Mouse (Mus musculus) heart, embryonic 16.5 days (tissue): ENCODE results near the gene Nos1. TPM values are rescaled to one million over a fixed set of nuclear protein-coding genes. Genes with fewer than 3 reads are reported as not detected.

Source experiments
- ATAC-seq: fragments of 200-750 bp; cut with Nextera tagmentation; replicated peaks from 2 replicates; pipeline ENCODE4 v1.8.0; 2017; ENCODE audit warnings: moderate number of reproducible peaks; ENCODE audit not compliant: insufficient read depth, low FRiP score; ENCODE audit errors: extremely low read depth
- H3K27ac ChIP-seq: fragments of 300-500 bp; sonication (generic); 2 replicates; pipeline ENCODE4 v1.5.1; 2014; ENCODE audit warnings: mild to moderate bottlenecking, low read length, control low read depth, moderate library complexity
- H3K27me3 ChIP-seq: fragments of 300-500 bp; sonication (generic); 2 replicates; pipeline ENCODE4 v1.6.1; 2014; ENCODE audit warnings: low read length, mixed read lengths; ENCODE audit not compliant: control insufficient read depth, insufficient read depth
- H3K36me3 ChIP-seq: fragments of 300-500 bp; sonication (generic); 2 replicates; pipeline ENCODE4 v1.6.1; 2014; ENCODE audit not compliant: control insufficient read depth, insufficient read depth
- H3K4me1 ChIP-seq: fragments of 300-500 bp; sonication (generic); 2 replicates; pipeline ENCODE4 v1.6.1; 2014; ENCODE audit warnings: low read length, mixed read lengths; ENCODE audit not compliant: control insufficient read depth, insufficient read depth
- H3K4me2 ChIP-seq: fragments of 300-500 bp; sonication (generic); 2 replicates; pipeline ENCODE4 v1.6.1; 2014; ENCODE audit warnings: low read depth, mild to moderate bottlenecking, control low read depth, low read length
- H3K4me3 ChIP-seq: fragments of 300-500 bp; sonication (generic); 2 replicates; pipeline ENCODE4 v1.5.1; 2014; ENCODE audit warnings: mild to moderate bottlenecking, control low read depth, low read length
- H3K9ac ChIP-seq: fragments of 300-500 bp; sonication (generic); 2 replicates; pipeline ENCODE4 v1.6.1; 2014; ENCODE audit warnings: low read length, control low read depth
- H3K9me3 ChIP-seq: fragments of 300-500 bp; sonication (generic); replicated peaks from 2 replicates; pipeline ENCODE4 v1.6.1; 2016; ENCODE audit warnings: low read length; ENCODE audit not compliant: control insufficient read depth
- WGBS: fragments of 180-500 bp; shearing (Covaris S2); extraction: QIAGEN DNeasy Blood & Tissue Kit; methylation state at CpG from one replicate; pipeline ENCODE4 v1.1.7; 2014; 5-methylcytosine and 5-hydroxymethylcytosine counted together
- polyA plus RNA-seq: library from polyadenylated mRNA; unstranded; fragments of >200 nt; fragmentation: Nextera tagmentation; extraction: Ambion mirVana; gene quantifications from 2 replicates; pipeline ENCODE4 v1.2.1, GENCODE M21; 2015

Gene Nos1
- polyA plus RNA-seq, 1 experiment from 2014 or later, result 0.24 TPM

GRCm38 (mm10) chr5:117790071-117790470 is 9.2 kb downstream of the Nos1 start:
- H3K9me3 ChIP-seq, result no peaks in the 10 kb centered on the region
- H3K4me3 ChIP-seq, result no peak overlapping the region
- H3K4me1 ChIP-seq, result no peaks in the 10 kb centered on the region
- H3K36me3 ChIP-seq, result no peaks in the 10 kb centered on the region
- WGBS, result 52% methylated on average over 6 of the region's 6 CpGs
- no peak overlapping the region for H3K9ac ChIP-seq
- H3K27ac ChIP-seq, result no peak overlapping the region
- no peaks in the 10 kb centered on the region for H3K27me3 ChIP-seq
- H3K4me2 ChIP-seq, result no peak overlapping the region
- no peak for ATAC-seq

- Histone ChIP-seq H3K9ac (no peak overlapping the region), H3K27ac (no peak overlapping the region), H3K4me3 (no peak overlapping the region), H3K4me2 (no peak overlapping the region), H3K9me3 (no peaks in the 10 kb centered on the region), H3K36me3 (no peaks in the 10 kb centered on the region), H3K27me3 (no peaks in the 10 kb centered on the region), H3K4me1 (no peaks in the 10 kb centered on the region)
- ATAC-seq, result no peak
- 83% methylated on average over 14 of the region's 14 CpGs for WGBS
Observed at GRCm38 (mm10) chr5:117791875-117792274, 11.0 kb downstream of the Nos1 start.

GRCm38 (mm10) chr5:117800849-117801248 is 20.0 kb downstream of the Nos1 start:
- no peak overlapping the region for H3K4me3 ChIP-seq
- H3K27me3 ChIP-seq, result no peaks in the 10 kb centered on the region; the same call in 1 of the 2 replicates
- H3K9ac ChIP-seq, result no peak overlapping the region
- H3K36me3 ChIP-seq, result no peaks in the 10 kb centered on the region
- no peaks in the 10 kb centered on the region for H3K9me3 ChIP-seq
- WGBS, result 63% methylated on average over 9 of the region's 9 CpGs
- H3K27ac ChIP-seq, result no peak overlapping the region
- no peak for ATAC-seq
- H3K4me2 ChIP-seq, result no peak overlapping the region
- no peaks in the 10 kb centered on the region for H3K4me1 ChIP-seq

GRCm38 (mm10) chr5:117802071-117802521 is 21.3 kb downstream of the Nos1 start:
- Histone ChIP-seq H3K36me3 (no peaks in the 10 kb centered on the region), H3K27me3 (no peaks in the 10 kb centered on the region; the same call in none of the 2 replicates), H3K27ac (no peak overlapping the region), H3K9me3 (no peaks in the 10 kb centered on the region), H3K4me1 (no peaks in the 10 kb centered on the region), H3K4me2 (no peak overlapping the region), H3K9ac (no peak overlapping the region), H3K4me3 (no peak overlapping the region)
- 69% methylated on average over 11 of the region's 11 CpGs for WGBS
- no peak for ATAC-seq

GRCm38 (mm10) chr5:117803551-117803950 is 22.7 kb downstream of the Nos1 start:
- Histone ChIP-seq H3K36me3 (no peaks in the 10 kb centered on the region), H3K9me3 (no peaks in the 10 kb centered on the region), H3K4me3 (no peak overlapping the region), H3K27me3 (no peaks in the 10 kb centered on the region; the same call in none of the 2 replicates), H3K4me2 (no peak overlapping the region), H3K4me1 (no peaks in the 10 kb centered on the region), H3K9ac (no peak overlapping the region), H3K27ac (no peak overlapping the region)
- 63% methylated on average over 7 of the region's 7 CpGs for WGBS
- no peak for ATAC-seq

GRCm38 (mm10) chr5:117810930-117811329 is 30.1 kb downstream of the Nos1 start:
- H3K4me1 ChIP-seq, result no peaks in the 10 kb centered on the region
- no peak overlapping the region for H3K9ac ChIP-seq
- ATAC-seq, result no peak
- no peaks in the 10 kb centered on the region for H3K9me3 ChIP-seq
- H3K27me3 ChIP-seq, result no peaks in the 10 kb centered on the region; the same call in none of the 2 replicates
- WGBS, result 87% methylated on average over 7 of the region's 7 CpGs
- H3K36me3 ChIP-seq, result no peaks in the 10 kb centered on the region
- no peak overlapping the region for H3K4me2 ChIP-seq
- no peak overlapping the region for H3K27ac ChIP-seq
- no peak overlapping the region for H3K4me3 ChIP-seq

- no peak for ATAC-seq
- 81% methylated on average over 6 of the region's 6 CpGs for WGBS
- H3K4me3 ChIP-seq, result no peak overlapping the region
- no peaks in the 10 kb centered on the region; the same call in 1 of the 2 replicates for H3K27me3 ChIP-seq
- no peaks in the 10 kb centered on the region for H3K4me1 ChIP-seq
- H3K27ac ChIP-seq, result no peak overlapping the region
- H3K9ac ChIP-seq, result no peak overlapping the region
- no peaks in the 10 kb centered on the region for H3K9me3 ChIP-seq
- H3K36me3 ChIP-seq, result no peaks in the 10 kb centered on the region
- no peak overlapping the region for H3K4me2 ChIP-seq
Observed at GRCm38 (mm10) chr5:117818800-117819199, 38.0 kb downstream of the Nos1 start.

GRCm38 (mm10) chr5:117820445-117820844 is 39.6 kb downstream of the Nos1 start:
- no peak for ATAC-seq

GRCm38 (mm10) chr5:117823811-117824210 is 43.0 kb downstream of the Nos1 start:
- whole genome bisulfite sequencing, result 90% methylated on average over 9 of the region's 9 CpGs
- Histone ChIP-seq H3K9ac (no peak overlapping the region), H3K27ac (no peak overlapping the region), H3K27me3 (no peaks in the 10 kb centered on the region), H3K4me2 (no peak overlapping the region), H3K9me3 (no peaks in the 10 kb centered on the region), H3K4me3 (no peak overlapping the region), H3K36me3 (no peaks in the 10 kb centered on the region), H3K4me1 (no peaks in the 10 kb centered on the region)
- no peak for ATAC-seq

More at GRCm38 (mm10) chr5:117820445-117820844, 39.6 kb downstream of the Nos1 start:
- Histone ChIP-seq H3K4me1 (no peaks in the 10 kb centered on the region), H3K36me3 (no peaks in the 10 kb centered on the region), H3K9ac (no peak overlapping the region), H3K27ac (no peak overlapping the region), H3K27me3 (no peaks in the 10 kb centered on the region; the same call in 1 of the 2 replicates), H3K4me2 (no peak overlapping the region), H3K4me3 (no peak overlapping the region), H3K9me3 (no peaks in the 10 kb centered on the region)
- 42% methylated on average over 7 of the region's 7 CpGs for WGBS
